Mouse (Mus musculus) heart, embryonic 14.5 days (tissue): ENCODE measurements around the gene Cacna2d4. TPM values are rescaled to one million over a fixed set of nuclear protein-coding genes. Genes with fewer than 3 reads are reported as not detected.

Source experiments
- ATAC-seq: fragments of 200-750 bp; cut with Nextera tagmentation; 2 replicates; pipeline ENCODE4 v1.8.0; 2017; ENCODE audit warnings: low read depth, moderate TSS enrichment; ENCODE audit not compliant: insufficient number of reproducible peaks, insufficient read depth, low FRiP score
- H3K27ac ChIP-seq, 2 experiments: fragments of 200-500 bp in 1 of 2; fragments of 300-500 bp in 1 of 2; sonication (generic) in 1 of 2; replicated peaks in 1 of 2; 2 replicates each; pipeline ENCODE4 v1.5.1; 2012 to 2014; ENCODE audit warnings: low read depth in 2 of 2, low read length in 2 of 2, control low read depth in 1 of 2, mild to moderate bottlenecking in 1 of 2, mixed read lengths in 1 of 2; ENCODE audit not compliant: control insufficient read depth in 1 of 2, insufficient read depth in 1 of 2
- H3K27me3 ChIP-seq: fragments of 300-500 bp; sonication (generic); 2 replicates; pipeline ENCODE4 v1.6.1; 2014; ENCODE audit warnings: mild to moderate bottlenecking, low read length, control low read depth; ENCODE audit not compliant: control insufficient read depth, insufficient read depth
- H3K36me3 ChIP-seq: fragments of 300-500 bp; sonication (generic); 2 replicates; pipeline ENCODE4 v1.6.1; 2014; ENCODE audit warnings: mild to moderate bottlenecking, control low read depth, low read length, mixed read lengths; ENCODE audit not compliant: control insufficient read depth, insufficient read depth
- H3K4me1 ChIP-seq, 2 experiments: fragments of 200-500 bp in 1 of 2; fragments of 300-500 bp in 1 of 2; sonication (generic) in 1 of 2; 2 replicates each; pipeline ENCODE4 v1.6.1; 2012 to 2014; ENCODE audit warnings: low read length in 2 of 2, control low read depth in 1 of 2, mixed read lengths in 1 of 2; ENCODE audit not compliant: control insufficient read depth in 2 of 2, insufficient read depth in 2 of 2
- H3K4me2 ChIP-seq: fragments of 300-500 bp; sonication (generic); 2 replicates; pipeline ENCODE4 v1.6.1; 2014; ENCODE audit warnings: mild to moderate bottlenecking, low read length
- H3K4me3 ChIP-seq, 2 experiments: fragments of 200-500 bp in 1 of 2; fragments of 300-500 bp in 1 of 2; sonication (generic) in 1 of 2; 2 replicates each; pipeline ENCODE4 v1.5.1; 2012 to 2014; ENCODE audit warnings: low read length in 2 of 2, mild to moderate bottlenecking in 2 of 2, control low read depth in 1 of 2, low read depth in 1 of 2, moderate library complexity in 1 of 2; ENCODE audit not compliant: control insufficient read depth in 1 of 2, insufficient read depth in 1 of 2
- H3K9ac ChIP-seq: fragments of 300-500 bp; sonication (generic); 2 replicates; pipeline ENCODE4 v1.6.1; 2014; ENCODE audit warnings: mild to moderate bottlenecking, low read length
- H3K9me3 ChIP-seq: fragments of 300-500 bp; sonication (generic); 2 replicates; pipeline ENCODE4 v1.6.1; 2016; ENCODE audit warnings: low read length, control low read depth; ENCODE audit not compliant: control insufficient read depth
- WGBS: fragments of 180-500 bp; shearing (Covaris S2); extraction: QIAGEN DNeasy Blood & Tissue Kit; methylation state at CpG from one replicate; pipeline ENCODE4 v1.1.7; 2014; 5-methylcytosine and 5-hydroxymethylcytosine counted together
- polyA plus RNA-seq: library from polyadenylated mRNA; unstranded; fragments of >200 nt; fragmentation: Nextera tagmentation; extraction: Ambion mirVana; gene quantifications from 2 replicates; pipeline ENCODE4 v1.2.1, GENCODE M21; 2014

The Cacna2d4 gene
- polyA plus RNA-seq, 1 experiment from 2014 or later: not detected

DNA sequence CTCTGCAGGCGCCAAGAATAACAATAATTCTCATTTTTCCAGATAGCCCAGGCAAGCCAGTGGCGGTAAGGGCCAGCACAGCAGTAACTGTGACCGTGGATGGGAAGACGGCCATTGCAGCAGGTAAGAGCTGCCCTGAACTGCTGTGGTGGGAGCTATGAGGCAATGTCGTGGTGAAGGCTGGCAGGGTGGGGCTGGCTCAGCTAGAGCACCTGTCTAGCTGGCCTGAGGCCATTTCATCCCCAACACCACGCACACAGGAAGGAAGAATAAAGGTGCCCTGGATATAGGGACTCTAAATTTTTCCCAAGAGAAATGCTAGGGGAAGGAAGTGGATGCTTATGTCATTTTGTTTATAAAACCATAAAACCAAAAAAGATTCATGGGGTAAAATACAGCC is 76.1 kb downstream of the Cacna2d4 start:
- no peak overlapping the region for H3K27ac ChIP-seq
- H3K9ac ChIP-seq: no peak overlapping the region
- no peaks in the 10 kb centered on the region for H3K36me3 ChIP-seq
- no peak overlapping the region for H3K4me3 ChIP-seq
- H3K9me3 ChIP-seq: no peaks in the 10 kb centered on the region
- 76% methylated on average over 6 of the region's 6 CpGs for WGBS
- H3K4me2 ChIP-seq: no peak overlapping the region
- H3K4me1 ChIP-seq: no peaks in the 10 kb centered on the region
- 0 out of 2 replicates have a peak, but pooled peaks cover 12% of the 10 kb centered on the region for H3K27me3 ChIP-seq
- ATAC-seq: no peak

DNA sequence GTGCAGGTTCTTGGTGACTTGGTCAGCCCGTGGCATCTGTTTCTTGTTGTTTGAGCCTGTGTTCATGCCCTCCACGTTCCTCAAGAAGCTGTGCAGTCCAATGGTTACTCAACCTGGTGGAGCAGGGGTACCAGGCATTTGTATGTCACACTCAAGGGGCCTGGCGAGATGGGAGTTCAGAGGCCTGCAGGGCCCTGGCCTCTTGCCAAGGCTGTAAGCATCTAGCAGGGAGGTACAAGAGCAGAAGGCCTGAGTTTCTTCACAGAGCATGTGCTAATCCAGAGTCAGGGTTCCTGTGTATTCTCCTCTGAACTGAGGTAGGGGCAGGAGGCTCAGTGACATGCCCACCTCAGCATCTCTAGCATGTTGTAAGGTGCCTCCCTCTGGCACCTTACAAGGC is 76.8 kb downstream of the Cacna2d4 start:
- Histone ChIP-seq H3K27me3 (0 out of 2 replicates have a peak, but pooled peaks cover 12% of the 10 kb centered on the region), H3K36me3 (no peaks in the 10 kb centered on the region), H3K4me1 (no peaks in the 10 kb centered on the region), H3K9me3 (no peaks in the 10 kb centered on the region), H3K9ac (no peak overlapping the region), H3K4me2 (no peak overlapping the region), H3K27ac (no peak overlapping the region), H3K4me3 (no peak overlapping the region)
- ATAC-seq: no peak
- 37% methylated on average over 3 of the region's 3 CpGs for WGBS

DNA sequence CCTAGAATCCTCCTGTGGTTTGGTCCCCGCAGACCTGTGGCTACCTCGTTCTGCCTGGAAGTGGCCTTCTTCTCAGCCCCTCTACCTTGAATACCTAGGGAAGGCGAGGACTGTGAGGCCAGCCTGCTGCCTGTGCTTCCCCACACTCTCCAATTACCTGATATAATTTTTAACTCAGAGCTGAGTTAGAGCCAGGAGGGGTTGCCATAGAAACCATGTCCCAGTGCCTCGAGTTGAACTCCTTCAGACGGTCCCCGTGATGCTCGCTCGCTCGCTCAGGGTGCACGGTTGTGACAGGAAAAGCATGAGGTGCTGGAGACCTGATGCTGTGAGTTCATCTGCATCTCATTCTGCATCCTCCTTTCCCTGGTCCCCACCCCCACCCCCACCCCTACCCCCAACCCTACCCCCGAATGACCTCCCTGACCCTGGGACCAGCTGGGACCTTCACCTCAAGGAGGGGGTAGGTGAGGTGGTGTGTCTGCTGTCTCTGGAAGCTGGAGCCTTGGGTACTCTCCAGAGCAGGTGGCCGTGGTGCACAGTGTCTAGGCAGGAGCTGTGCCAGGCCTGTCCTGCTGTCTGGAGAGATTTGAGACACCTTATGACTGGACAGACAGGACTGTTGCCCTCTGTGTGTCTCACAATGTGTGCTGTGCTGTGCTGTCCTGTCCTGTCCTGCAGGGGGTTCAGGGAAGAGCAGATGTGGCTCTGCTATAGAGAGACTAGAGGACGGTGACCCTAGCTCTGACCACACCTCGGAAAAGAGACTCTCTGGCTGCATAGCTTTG is 77.5 kb downstream of the Cacna2d4 start:
- Histone ChIP-seq H3K9ac (no peak overlapping the region), H3K36me3 (no peaks in the 10 kb centered on the region), H3K4me3 (no peak overlapping the region), H3K9me3 (no peaks in the 10 kb centered on the region), H3K4me1 (no peaks in the 10 kb centered on the region), H3K27ac (no peak overlapping the region), H3K4me2 (no peak overlapping the region), H3K27me3 (0 out of 2 replicates have a peak, but pooled peaks cover 6% of the 10 kb centered on the region)
- no peak for ATAC-seq
- WGBS: 50% methylated on average over 14 of the region's 14 CpGs

DNA sequence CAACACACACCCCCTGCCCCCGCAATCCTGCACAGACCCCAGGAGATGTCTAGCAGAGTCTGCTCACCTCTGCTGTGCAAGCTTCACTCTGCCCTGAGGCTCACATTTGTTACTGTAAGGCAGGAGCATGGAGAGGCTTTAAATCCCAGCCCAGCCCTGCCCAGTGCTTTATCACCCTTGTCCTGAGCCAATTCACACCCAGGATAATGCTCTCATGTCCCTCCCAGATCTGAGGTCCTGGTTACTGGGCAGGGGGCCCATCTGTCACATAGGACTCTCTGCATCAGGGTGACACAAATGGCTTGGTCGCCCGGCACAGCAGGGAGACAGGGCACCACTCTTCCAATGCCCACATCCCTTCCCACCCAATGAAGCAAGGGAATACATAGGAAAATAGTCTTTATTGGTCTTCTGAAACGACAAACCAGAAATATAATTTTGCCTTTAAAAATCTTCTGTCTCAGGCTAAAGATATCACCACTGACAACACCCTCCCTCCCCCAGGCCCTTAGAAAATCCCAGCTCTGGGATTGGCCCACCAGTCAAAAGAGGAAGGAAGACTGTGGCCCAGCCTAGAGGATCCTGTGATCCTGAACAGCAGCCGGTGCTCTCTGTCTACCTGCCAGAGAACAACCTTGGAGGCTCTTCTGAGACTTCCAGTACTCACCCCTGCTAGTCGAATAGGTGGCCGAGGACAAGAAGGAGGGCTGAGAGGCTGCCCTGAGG is 78.6 kb downstream of the Cacna2d4 start:
- Histone ChIP-seq H3K4me3 (no peak overlapping the region), H3K27me3 (peaks cover 10% of the 10 kb centered on the region; the same call in 1 of the 2 replicates), H3K27ac (no peak overlapping the region), H3K4me1 (no peaks in the 10 kb centered on the region), H3K9ac (no peak overlapping the region), H3K9me3 (peaks cover 3% of the 10 kb centered on the region; the same call in 1 of the 2 replicates), H3K36me3 (no peaks in the 10 kb centered on the region), H3K4me2 (no peak overlapping the region)
- WGBS: 30% methylated on average over 7 of the region's 7 CpGs
- no peak for ATAC-seq

DNA sequence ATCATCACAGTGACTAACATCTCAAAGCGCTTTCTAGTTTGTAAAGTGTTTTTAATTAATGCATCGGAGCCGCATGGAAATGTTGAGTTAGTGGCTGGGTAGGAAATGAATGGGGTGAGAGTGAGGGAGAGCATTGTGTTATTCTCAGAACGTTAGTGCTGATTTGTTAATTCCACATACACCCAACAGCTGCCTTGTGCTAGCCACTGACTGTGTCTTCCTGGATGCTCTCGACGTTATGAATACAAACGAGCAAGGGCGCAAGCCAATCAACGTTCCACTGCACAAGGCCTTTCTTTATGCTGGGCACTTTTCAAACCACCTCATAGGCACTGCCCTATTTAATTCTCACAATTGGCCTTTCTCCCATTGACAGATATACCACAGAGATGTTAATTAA is 82.4 kb downstream of the Cacna2d4 start:
- H3K36me3 ChIP-seq: no peaks in the 10 kb centered on the region
- peaks cover 3% of the 10 kb centered on the region; the same call in 1 of the 2 replicates for H3K9me3 ChIP-seq
- no peak overlapping the region for H3K9ac ChIP-seq
- no peak for ATAC-seq
- H3K4me1 ChIP-seq: no peaks in the 10 kb centered on the region
- 76% methylated on average over 9 of the region's 9 CpGs for WGBS
- peaks cover 35% of the 10 kb centered on the region for H3K27me3 ChIP-seq
- H3K4me2 ChIP-seq: no peak overlapping the region
- H3K4me3 ChIP-seq: no peak overlapping the region
- H3K27ac ChIP-seq: no peak overlapping the region

DNA sequence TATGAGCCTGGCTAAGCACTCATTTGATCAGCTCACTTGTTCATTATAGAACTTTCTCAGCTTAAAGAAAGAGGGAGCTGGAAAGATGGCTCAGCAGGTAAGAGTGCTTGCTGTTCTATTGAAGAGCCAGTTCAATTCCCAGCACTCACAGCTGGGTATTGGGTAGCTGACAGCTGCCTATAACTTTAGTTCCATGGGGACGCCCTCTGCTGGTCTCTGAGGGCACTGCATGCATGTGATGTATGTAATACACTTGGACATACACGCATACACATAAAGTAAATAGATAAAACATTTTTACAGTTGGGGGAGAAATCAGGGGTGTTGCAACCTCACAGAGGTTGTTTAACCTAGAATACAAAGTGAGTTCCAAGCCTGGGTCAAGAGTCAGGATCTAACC is 83.0 kb downstream of the Cacna2d4 start:
- no peaks in the 10 kb centered on the region for H3K4me1 ChIP-seq
- no peaks in the 10 kb centered on the region for H3K36me3 ChIP-seq
- H3K27me3 ChIP-seq: peaks cover 38% of the 10 kb centered on the region
- H3K9me3 ChIP-seq: peaks cover 3% of the 10 kb centered on the region; the same call in 1 of the 2 replicates
- ATAC-seq: no peak
- H3K4me3 ChIP-seq: no peak overlapping the region
- no peak overlapping the region for H3K4me2 ChIP-seq
- 67% methylated on average over 2 of the region's 2 CpGs for WGBS
- no peak overlapping the region for H3K27ac ChIP-seq
- no peak overlapping the region for H3K9ac ChIP-seq

DNA sequence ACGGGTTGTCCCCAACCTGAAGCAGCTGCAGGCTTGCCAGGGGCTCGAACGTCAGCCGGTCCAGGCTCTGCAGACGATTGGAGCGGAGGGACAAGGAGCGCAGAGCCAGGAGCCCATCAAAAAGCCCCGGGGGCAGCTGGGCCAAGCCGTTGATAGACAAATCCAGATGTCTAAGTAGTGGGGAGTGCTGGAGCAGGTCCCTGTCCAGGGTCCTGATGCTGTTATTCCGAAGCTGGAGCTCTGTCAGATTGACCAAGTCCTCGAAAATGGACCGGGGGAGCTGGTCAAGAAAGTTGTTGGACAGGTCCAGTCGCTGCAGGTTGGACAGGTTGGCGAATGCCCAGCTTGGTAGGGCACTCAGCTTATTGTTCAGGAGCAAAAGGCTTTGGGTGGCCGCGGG is 84.2 kb downstream of the Cacna2d4 start:
- Histone ChIP-seq H3K4me1 (no peaks in the 10 kb centered on the region), H3K9me3 (peaks cover 3% of the 10 kb centered on the region; the same call in 1 of the 2 replicates), H3K4me2 (no peak overlapping the region), H3K36me3 (no peaks in the 10 kb centered on the region), H3K4me3 (no peak overlapping the region), H3K9ac (no peak overlapping the region), H3K27ac (no peak overlapping the region), H3K27me3 (peaks cover 45% of the 10 kb centered on the region)
- ATAC-seq: no peak
- WGBS: 29% methylated on average over 16 of the region's 16 CpGs
